Mouse (Mus musculus): ENCODE results near the gene Limch1.
A peak's percentile ranks its signal among the peaks of the same experiment; 100 is the strongest.

Limch1 gene

DNA sequence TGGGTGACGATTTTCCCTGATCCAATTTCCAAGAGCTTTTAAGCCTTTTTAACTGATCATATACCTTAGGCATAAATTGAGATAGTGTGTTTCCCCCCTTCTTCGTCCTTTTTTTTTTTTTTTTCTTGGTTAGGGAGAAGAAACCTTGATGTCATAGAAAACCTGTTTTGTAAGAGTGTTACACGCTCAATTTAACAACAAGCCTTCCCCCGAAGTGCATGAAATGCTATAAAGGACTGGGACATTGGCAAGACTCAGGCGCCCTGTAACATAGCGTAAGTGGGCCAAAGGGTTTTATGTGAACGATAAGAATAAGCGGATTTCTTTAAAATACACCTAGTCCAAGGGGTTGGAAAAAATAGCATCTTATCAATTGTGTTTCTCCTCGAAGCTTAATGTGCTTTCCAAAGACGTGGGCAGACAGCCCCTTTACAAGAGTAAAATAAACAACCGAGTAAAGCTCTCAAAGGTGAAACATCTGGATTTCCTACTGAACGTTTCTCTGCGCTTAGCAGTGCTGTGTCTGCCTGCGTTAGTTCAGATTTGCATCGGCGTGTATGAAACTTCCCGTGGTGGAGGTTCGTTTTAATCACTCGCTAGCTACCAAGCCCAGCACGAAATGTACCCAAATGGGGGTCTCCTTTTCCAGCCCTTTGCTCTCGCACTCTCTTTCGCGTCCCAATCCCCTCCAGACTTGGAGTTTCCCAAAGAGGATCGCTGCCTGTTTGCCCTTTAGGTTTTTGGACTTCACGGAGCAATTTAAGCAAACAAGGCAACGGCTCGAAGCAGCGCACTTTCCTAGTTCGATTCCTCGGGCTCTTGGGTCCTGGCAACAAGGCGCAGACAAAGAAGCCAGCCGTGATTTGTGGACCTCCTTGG, 354.0 kb downstream of the Limch1 start:
- DNase-seq (ENCODE audit: low read depth, low spot score) = peak; percentile 35

DNA sequence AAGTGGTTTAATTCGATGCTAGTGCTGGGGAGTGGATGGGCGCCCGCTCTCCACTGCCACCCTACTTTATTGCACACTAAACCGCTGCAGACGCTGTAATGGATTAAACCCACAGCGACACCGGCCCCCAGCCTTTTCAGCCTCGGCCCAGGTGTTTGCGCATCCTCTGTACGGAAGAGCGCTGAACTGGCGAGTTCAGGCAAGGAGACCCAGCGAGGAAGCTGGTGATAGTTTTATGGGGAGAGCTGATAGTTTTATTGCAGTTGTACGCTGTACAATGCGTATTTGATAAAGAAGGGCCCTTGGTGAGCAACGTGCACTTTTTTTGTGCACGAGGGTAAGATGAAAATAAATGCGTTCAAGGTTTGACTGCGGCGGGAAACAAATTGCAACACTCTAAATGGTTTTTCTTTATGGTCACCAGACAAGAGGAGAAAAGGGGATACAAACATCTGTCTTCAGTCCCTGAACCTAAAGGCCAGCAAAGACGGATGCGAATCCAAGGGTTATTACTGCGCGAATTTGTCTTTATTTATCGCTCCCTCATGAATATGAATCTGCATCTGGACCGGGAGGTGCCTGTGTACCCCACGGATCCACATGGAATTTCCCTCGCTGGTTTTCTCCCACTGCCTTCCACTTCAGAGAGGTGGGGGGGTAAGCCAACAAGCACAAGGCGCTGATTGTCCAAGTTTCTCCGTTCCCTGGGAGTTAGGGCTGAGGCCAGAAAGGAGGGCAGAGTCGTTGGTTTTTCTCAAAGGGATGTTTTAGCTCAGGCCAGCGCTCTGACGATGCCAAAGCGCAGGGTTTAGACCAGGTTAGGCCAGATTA, 355.2 kb downstream of the Limch1 start:
- peak; percentile 24 for DNase-seq (ENCODE audit: low read depth, low spot score)

DNA sequence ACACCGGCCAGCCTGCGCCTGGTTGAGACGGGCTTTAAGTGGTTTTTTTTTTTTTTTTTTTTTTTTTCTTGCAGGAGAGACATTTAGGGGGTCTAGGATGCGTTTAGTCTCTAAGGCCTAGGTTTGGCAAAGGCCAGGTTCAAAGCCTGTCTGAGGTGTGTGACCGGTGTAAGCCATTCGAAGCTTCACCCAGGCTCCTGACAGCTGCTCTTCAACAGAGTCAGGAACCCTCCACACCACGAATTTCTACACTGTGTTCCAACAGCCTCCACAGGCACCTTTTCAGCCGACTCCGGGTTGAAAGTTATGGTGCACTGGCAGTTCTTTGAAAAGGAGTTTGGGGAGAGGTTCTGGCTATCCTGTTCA, 355.8 kb downstream of the Limch1 start:
- no peak for DNase-seq (ENCODE audit: low read depth, low spot score)

DNA sequence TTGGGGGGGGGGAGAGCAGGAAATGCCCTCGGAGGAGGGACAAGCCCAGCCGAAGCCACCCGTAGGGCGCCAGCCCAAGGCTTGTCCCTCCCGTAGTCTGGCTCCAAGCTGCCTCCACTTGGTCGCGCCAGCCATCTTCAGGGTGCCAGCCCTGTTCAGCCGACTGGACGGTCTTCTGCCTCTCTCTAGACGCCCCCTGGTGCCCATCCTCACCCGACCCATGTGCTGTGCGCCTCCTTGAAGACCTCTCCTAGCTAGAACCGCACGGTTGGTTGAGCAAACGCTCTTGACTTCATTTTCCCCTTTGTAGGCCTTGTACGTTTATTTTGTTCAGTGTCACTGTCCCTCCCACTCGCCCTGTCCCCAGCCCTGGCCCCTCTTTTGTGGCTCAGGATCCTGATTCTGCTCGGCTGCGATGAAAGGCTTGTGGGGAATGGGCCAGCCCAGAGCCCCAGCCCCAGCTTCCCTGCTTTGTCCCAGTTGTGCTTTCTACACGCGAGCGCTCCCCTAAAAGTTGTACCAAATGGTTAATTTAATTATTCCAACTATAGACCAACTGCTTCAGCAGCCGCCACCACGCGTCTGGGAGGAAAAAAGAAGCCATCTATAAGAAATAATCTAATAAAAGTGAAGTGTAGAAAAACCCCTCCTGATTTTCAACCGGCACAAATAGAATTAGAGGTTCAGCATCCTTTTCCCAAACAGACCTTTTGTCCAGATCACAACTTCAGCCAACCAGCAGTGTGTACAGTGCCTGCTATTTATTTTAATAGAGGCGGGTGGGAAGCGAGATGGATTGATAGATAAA, 356.4 kb downstream of the Limch1 start:
- peak; percentile 42 for DNase-seq (ENCODE audit: low read depth, low spot score)

DNA sequence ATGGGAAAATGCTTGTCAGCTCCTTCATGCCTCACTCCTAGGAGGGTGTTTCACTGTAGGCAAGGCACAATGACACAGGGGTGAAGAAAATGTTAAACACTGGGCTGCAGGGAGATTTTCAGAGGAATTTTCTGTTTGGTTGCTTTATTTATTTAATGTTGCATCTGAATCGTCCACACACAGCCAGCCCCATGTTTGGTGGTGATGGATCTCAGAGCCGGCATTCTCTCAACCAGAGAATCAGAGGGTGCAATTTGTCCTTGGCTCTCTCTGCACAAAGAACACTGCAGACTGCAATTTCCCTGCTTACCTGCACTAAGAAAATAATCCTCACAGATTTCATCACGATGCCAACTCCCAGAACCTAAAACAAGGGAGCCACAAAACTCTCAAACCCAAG, 357.4 kb downstream of the Limch1 start:
- DNase-seq (ENCODE audit: low read depth, low spot score) = no peak

DNA sequence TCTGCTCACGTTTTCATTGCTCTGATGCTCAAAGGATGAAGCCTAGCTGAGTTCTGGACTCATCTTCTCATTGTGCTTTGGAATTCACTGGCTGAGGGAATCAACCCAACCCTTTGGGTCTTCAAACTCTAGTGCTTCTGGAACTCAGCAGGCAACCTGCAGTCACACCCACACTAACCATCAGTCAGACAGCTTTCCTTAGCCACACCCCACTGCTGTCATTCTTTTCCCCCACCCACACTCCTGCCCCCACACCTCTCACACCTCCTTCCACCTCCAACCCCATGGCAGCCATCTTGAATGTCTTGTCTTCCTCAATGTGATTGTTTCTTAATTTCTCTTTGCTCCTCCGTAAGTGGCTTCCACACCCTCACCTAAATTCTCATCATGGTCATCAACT, 360.6 kb downstream of the Limch1 start:
- peak; percentile 47 for DNase-seq (ENCODE audit: low read depth, low spot score)

Data from ZHBTc4 (cell line).